Mouse (Mus musculus): ENCODE data around the gene Phox2b. TPM values are rescaled to one million over a fixed set of nuclear protein-coding genes. Genes with fewer than 3 reads are reported as not detected.
A peak's percentile ranks its signal among the peaks of the same experiment; 100 is the strongest.

Gene Phox2b
- polyA plus RNA-seq, 1 experiment from 2014 or later, result 0.43 TPM

DNA sequence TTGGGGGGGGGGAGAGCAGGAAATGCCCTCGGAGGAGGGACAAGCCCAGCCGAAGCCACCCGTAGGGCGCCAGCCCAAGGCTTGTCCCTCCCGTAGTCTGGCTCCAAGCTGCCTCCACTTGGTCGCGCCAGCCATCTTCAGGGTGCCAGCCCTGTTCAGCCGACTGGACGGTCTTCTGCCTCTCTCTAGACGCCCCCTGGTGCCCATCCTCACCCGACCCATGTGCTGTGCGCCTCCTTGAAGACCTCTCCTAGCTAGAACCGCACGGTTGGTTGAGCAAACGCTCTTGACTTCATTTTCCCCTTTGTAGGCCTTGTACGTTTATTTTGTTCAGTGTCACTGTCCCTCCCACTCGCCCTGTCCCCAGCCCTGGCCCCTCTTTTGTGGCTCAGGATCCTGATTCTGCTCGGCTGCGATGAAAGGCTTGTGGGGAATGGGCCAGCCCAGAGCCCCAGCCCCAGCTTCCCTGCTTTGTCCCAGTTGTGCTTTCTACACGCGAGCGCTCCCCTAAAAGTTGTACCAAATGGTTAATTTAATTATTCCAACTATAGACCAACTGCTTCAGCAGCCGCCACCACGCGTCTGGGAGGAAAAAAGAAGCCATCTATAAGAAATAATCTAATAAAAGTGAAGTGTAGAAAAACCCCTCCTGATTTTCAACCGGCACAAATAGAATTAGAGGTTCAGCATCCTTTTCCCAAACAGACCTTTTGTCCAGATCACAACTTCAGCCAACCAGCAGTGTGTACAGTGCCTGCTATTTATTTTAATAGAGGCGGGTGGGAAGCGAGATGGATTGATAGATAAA lies 2.9 kb upstream of the Phox2b start:
- H3K27ac ChIP-seq (ENCODE audit: low read depth, low read length), result no peak overlapping the region
- no peaks in the 10 kb centered on the region for H3K9me3 ChIP-seq (replicated peaks; ENCODE audit: control insufficient read depth, low read length)
- H3K27me3 ChIP-seq (ENCODE audit: control insufficient read depth, insufficient read depth, low read length), result peaks cover 78% of the 10 kb centered on the region
- no peaks in the 10 kb centered on the region for H3K36me3 ChIP-seq (ENCODE audit: control insufficient read depth, insufficient read depth, low read length)
- WGBS (ENCODE audit: insufficient replicate concordance), result 3% methylated on average over 24 of the region's 28 CpGs
- peak; percentile 61; the same call in 1 of the 2 replicates for ATAC-seq (replicated peaks; ENCODE audit: insufficient number of reproducible peaks, low FRiP score, low TSS enrichment)
- no peak overlapping the region for H3K9ac ChIP-seq (ENCODE audit: low read depth, low read length)
- H3K4me2 ChIP-seq, result no peak overlapping the region
- no peak overlapping the region for H3K4me3 ChIP-seq (ENCODE audit: low read depth, low read length)
- H3K4me1 ChIP-seq (ENCODE audit: control insufficient read depth, insufficient read depth, low read length), result no peaks in the 10 kb centered on the region

DNA sequence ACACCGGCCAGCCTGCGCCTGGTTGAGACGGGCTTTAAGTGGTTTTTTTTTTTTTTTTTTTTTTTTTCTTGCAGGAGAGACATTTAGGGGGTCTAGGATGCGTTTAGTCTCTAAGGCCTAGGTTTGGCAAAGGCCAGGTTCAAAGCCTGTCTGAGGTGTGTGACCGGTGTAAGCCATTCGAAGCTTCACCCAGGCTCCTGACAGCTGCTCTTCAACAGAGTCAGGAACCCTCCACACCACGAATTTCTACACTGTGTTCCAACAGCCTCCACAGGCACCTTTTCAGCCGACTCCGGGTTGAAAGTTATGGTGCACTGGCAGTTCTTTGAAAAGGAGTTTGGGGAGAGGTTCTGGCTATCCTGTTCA lies 2.3 kb upstream of the Phox2b start:
- no peaks in the 10 kb centered on the region for H3K36me3 ChIP-seq (ENCODE audit: control insufficient read depth, insufficient read depth, low read length)
- no peak overlapping the region for H3K9ac ChIP-seq (ENCODE audit: low read depth, low read length)
- H3K4me2 ChIP-seq, result no peak overlapping the region
- no peak for ATAC-seq (replicated peaks; ENCODE audit: insufficient number of reproducible peaks, low FRiP score, low TSS enrichment)
- 3% methylated on average over 9 of the region's 9 CpGs for WGBS (ENCODE audit: insufficient replicate concordance)
- peaks cover under 1% of the 10 kb centered on the region; the same call in 1 of the 2 replicates for H3K4me1 ChIP-seq (ENCODE audit: control insufficient read depth, insufficient read depth, low read length)
- no peak overlapping the region for H3K27ac ChIP-seq (ENCODE audit: low read depth, low read length)
- H3K4me3 ChIP-seq (ENCODE audit: low read depth, low read length), result no peak overlapping the region
- peaks cover 83% of the 10 kb centered on the region for H3K27me3 ChIP-seq (ENCODE audit: control insufficient read depth, insufficient read depth, low read length)
- no peaks in the 10 kb centered on the region for H3K9me3 ChIP-seq (replicated peaks; ENCODE audit: control insufficient read depth, low read length)

DNA sequence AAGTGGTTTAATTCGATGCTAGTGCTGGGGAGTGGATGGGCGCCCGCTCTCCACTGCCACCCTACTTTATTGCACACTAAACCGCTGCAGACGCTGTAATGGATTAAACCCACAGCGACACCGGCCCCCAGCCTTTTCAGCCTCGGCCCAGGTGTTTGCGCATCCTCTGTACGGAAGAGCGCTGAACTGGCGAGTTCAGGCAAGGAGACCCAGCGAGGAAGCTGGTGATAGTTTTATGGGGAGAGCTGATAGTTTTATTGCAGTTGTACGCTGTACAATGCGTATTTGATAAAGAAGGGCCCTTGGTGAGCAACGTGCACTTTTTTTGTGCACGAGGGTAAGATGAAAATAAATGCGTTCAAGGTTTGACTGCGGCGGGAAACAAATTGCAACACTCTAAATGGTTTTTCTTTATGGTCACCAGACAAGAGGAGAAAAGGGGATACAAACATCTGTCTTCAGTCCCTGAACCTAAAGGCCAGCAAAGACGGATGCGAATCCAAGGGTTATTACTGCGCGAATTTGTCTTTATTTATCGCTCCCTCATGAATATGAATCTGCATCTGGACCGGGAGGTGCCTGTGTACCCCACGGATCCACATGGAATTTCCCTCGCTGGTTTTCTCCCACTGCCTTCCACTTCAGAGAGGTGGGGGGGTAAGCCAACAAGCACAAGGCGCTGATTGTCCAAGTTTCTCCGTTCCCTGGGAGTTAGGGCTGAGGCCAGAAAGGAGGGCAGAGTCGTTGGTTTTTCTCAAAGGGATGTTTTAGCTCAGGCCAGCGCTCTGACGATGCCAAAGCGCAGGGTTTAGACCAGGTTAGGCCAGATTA lies 1.7 kb upstream of the Phox2b start:
- Histone ChIP-seq H3K4me3 (ENCODE audit: low read depth, low read length) (no peak overlapping the region), H3K4me2 (no peak overlapping the region), H3K36me3 (ENCODE audit: control insufficient read depth, insufficient read depth, low read length) (no peaks in the 10 kb centered on the region), H3K4me1 (ENCODE audit: control insufficient read depth, insufficient read depth, low read length) (peaks cover 7% of the 10 kb centered on the region), H3K9me3 (replicated peaks; ENCODE audit: control insufficient read depth, low read length) (no peaks in the 10 kb centered on the region), H3K27me3 (ENCODE audit: control insufficient read depth, insufficient read depth, low read length) (peaks cover 89% of the 10 kb centered on the region), H3K27ac (ENCODE audit: low read depth, low read length) (no peak overlapping the region), H3K9ac (ENCODE audit: low read depth, low read length) (no peak overlapping the region)
- ATAC-seq (replicated peaks; ENCODE audit: insufficient number of reproducible peaks, low FRiP score, low TSS enrichment), result no peak
- WGBS (ENCODE audit: insufficient replicate concordance), result 2% methylated on average over 34 of the region's 34 CpGs

GRCm38 (mm10) chr5:67099393-67100271 lies 531 bp upstream of the Phox2b start:
- no peak for ATAC-seq (replicated peaks; ENCODE audit: insufficient number of reproducible peaks, low FRiP score, low TSS enrichment)
- H3K27me3 ChIP-seq (ENCODE audit: control insufficient read depth, insufficient read depth, low read length), result peaks cover 95% of the 10 kb centered on the region
- H3K4me2 ChIP-seq, result no peak overlapping the region
- H3K4me3 ChIP-seq (ENCODE audit: low read depth, low read length), result no peak overlapping the region
- 1% methylated on average over 32 of the region's 32 CpGs for WGBS (ENCODE audit: insufficient replicate concordance)
- H3K4me1 ChIP-seq (ENCODE audit: control insufficient read depth, insufficient read depth, low read length), result peaks cover 9% of the 10 kb centered on the region
- H3K9ac ChIP-seq (ENCODE audit: low read depth, low read length), result no peak overlapping the region
- H3K27ac ChIP-seq (ENCODE audit: low read depth, low read length), result no peak overlapping the region
- no peaks in the 10 kb centered on the region for H3K36me3 ChIP-seq (ENCODE audit: control insufficient read depth, insufficient read depth, low read length)
- H3K9me3 ChIP-seq (replicated peaks; ENCODE audit: control insufficient read depth, low read length), result no peaks in the 10 kb centered on the region

DNA sequence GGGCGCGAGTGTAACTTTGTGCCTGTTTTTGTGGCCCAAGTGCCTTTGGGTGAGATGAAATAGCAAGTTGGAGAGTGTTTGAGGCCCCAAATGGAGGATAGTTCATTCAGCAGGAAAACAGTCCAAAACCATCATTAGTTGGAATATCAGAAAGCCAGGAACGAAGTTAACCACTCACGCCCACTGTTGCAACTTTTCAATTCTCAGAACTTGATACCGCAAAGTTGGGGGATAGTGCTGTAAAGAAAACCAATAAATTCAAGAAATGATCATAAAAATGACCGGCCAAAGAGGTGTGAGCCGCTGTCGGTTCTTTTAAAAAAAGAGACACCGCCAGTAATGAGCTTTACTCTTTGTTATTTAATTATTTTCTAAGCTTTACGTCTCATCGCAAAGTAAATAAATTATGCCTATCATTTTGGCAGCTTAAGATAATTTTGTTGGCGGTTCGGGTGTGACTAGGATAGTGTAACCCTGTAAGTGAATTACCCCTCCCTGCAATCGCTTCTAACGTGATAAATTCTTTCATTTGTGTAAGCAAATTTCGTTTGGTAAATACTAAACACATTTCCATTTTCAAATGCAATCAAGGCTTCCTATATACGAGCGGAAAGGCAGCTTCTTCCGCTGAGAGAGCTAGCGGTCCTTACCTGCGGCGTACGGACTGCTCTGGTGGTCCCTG lies 909 bp downstream of the Phox2b start:
- H3K4me3 ChIP-seq (ENCODE audit: low read depth, low read length), result no peak overlapping the region
- H3K9ac ChIP-seq (ENCODE audit: low read depth, low read length), result no peak overlapping the region
- H3K4me1 ChIP-seq (ENCODE audit: control insufficient read depth, insufficient read depth, low read length), result peaks cover 9% of the 10 kb centered on the region
- no peaks in the 10 kb centered on the region for H3K36me3 ChIP-seq (ENCODE audit: control insufficient read depth, insufficient read depth, low read length)
- ATAC-seq (replicated peaks; ENCODE audit: insufficient number of reproducible peaks, low FRiP score, low TSS enrichment), result no peak
- H3K27me3 ChIP-seq (ENCODE audit: control insufficient read depth, insufficient read depth, low read length), result peaks cover 94% of the 10 kb centered on the region
- H3K27ac ChIP-seq (ENCODE audit: low read depth, low read length), result no peak overlapping the region
- WGBS (ENCODE audit: insufficient replicate concordance), result 2% methylated on average over 23 of the region's 23 CpGs
- H3K4me2 ChIP-seq, result no peak overlapping the region
- H3K9me3 ChIP-seq (replicated peaks; ENCODE audit: control insufficient read depth, low read length), result no peaks in the 10 kb centered on the region

- Histone ChIP-seq H3K4me3 (ENCODE audit: low read depth, low read length) (no peak overlapping the region), H3K4me1 (ENCODE audit: control insufficient read depth, insufficient read depth, low read length) (peaks cover 9% of the 10 kb centered on the region), H3K4me2 (no peak overlapping the region), H3K27me3 (ENCODE audit: control insufficient read depth, insufficient read depth, low read length) (peaks cover 91% of the 10 kb centered on the region), H3K27ac (ENCODE audit: low read depth, low read length) (no peak overlapping the region), H3K9ac (ENCODE audit: low read depth, low read length) (no peak overlapping the region), H3K9me3 (replicated peaks; ENCODE audit: control insufficient read depth, low read length) (no peaks in the 10 kb centered on the region), H3K36me3 (ENCODE audit: control insufficient read depth, insufficient read depth, low read length) (no peaks in the 10 kb centered on the region)
- WGBS (ENCODE audit: insufficient replicate concordance), result under 1% methylated on average over 41 of the region's 41 CpGs
- no peak for ATAC-seq (replicated peaks; ENCODE audit: insufficient number of reproducible peaks, low FRiP score, low TSS enrichment)
These were observed 1.7 kb downstream of the Phox2b start for GRCm38 (mm10) chr5:67097106-67098050.

DNA sequence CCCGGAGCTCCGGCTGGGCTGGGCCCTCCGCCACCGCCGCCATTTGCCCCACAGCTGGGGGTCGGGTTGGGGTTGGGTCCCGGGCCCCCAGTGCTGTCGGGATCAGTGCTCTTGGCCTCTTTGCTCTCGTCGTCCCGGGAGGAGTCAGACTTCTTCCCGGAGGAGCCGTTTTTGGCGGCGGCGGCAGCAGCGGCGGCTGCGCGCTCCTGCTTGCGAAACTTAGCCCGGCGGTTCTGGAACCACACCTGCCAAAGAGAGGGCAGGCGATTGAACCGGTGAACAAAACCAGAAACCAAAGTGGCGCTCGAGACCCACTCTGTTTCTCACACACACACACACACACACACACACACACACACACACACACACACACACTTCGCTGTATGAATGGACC lies 2.7 kb downstream of the Phox2b start:
- Histone ChIP-seq H3K4me1 (ENCODE audit: control insufficient read depth, insufficient read depth, low read length) (peaks cover 9% of the 10 kb centered on the region), H3K36me3 (ENCODE audit: control insufficient read depth, insufficient read depth, low read length) (no peaks in the 10 kb centered on the region), H3K27me3 (ENCODE audit: control insufficient read depth, insufficient read depth, low read length) (peaks cover 90% of the 10 kb centered on the region), H3K9ac (ENCODE audit: low read depth, low read length) (no peak overlapping the region), H3K4me3 (ENCODE audit: low read depth, low read length) (peak overlapping the region; percentile 40), H3K27ac (ENCODE audit: low read depth, low read length) (no peak overlapping the region), H3K4me2 (peak overlapping the region; percentile 69), H3K9me3 (replicated peaks; ENCODE audit: control insufficient read depth, low read length) (no peaks in the 10 kb centered on the region)
- ATAC-seq (replicated peaks; ENCODE audit: insufficient number of reproducible peaks, low FRiP score, low TSS enrichment), result no peak
- under 1% methylated on average over 28 of the region's 28 CpGs for WGBS (ENCODE audit: insufficient replicate concordance)
